ENCODE assay signal across 9 mouse cellular contexts in the genomic region with DNA sequence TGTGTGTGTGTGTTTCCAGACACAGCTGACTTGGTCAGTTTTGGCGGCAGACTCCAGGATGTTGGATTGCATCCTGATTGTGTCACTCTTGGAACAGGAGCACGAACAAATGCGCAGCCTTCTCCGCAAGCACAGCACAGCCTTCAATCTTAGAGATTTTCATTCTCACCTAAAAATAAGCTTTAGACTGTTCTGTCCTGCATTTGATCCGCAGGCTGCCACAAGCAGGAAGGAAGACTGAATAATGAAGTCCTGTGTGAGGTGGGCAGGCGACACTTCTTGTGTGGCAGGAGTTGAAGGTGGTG. TPM values are rescaled to one million over a fixed set of nuclear protein-coding genes. Genes with fewer than 3 reads are reported as not detected.
DNase-seq lines count a peak whose midpoint lies in the region; ATAC-seq and TF ChIP-seq lines count a peak whose summit lies in the region.
"Had no signal": no experiment of that assay in that cellular context is flagged by ENCODE, and none has a peak within 500 bp of the region (broad histone marks: within the 10 kb centered on the region; RNA-seq: fewer than 3 reads in every experiment).

No protein-coding gene starts in this region.

- no peaks in the 10 kb centered on the region for H3K27me3 ChIP-seq in liver, adult 2 months (ENCODE audit: control insufficient read depth, insufficient read depth, low read length)
- no peaks in the 10 kb centered on the region for H3K27me3 ChIP-seq in liver, postnatal 0 days (ENCODE audit: insufficient read depth, low read length)
- H3K27me3 ChIP-seq in heart, embryonic 12.5 days (replicated peaks), result no peaks in the 10 kb centered on the region
- no peaks in the 10 kb centered on the region for H3K27me3 ChIP-seq in neural tube, embryonic 15.5 days (replicated peaks)
- H3K27me3 ChIP-seq: neural tube, embryonic 12.5 days had no signal

- H3K4me2 ChIP-seq in liver, postnatal 0 days (ENCODE audit: low read depth, low read length), result no peak overlapping the region
- H3K4me2 ChIP-seq in heart, embryonic 12.5 days, result peak overlapping the region; percentile 26
- H3K4me2 ChIP-seq in neural tube, embryonic 15.5 days, result no peak overlapping the region
- H3K4me2 ChIP-seq: neural tube, embryonic 12.5 days had no signal

- no peak for TF ChIP-seq CTCF in liver, adult 2 months (IDR thresholded peaks at IDR 0.05; ENCODE audit: low read depth, low read length)
- no peak for TF ChIP-seq CTCF in liver, postnatal 0 days (IDR thresholded peaks at IDR 0.05; ENCODE audit: low read depth)

- peak; percentile 11 for DNase-seq in liver, adult 2 months (ENCODE audit: extremely low read depth, low read depth, low spot score)
- DNase-seq in liver, postnatal 0 days, result no peak
- DNase-seq in cerebellum, postnatal 36 days, result peak; percentile 83 to 86
- peak; percentile 79 for DNase-seq in lung, postnatal 36 days
- DNase-seq in thymus, postnatal 36 days, result no peak

- 51% methylated on average over 6 of the region's 6 CpGs for WGBS in liver, adult 2 months
- 63% methylated on average over 6 of the region's 6 CpGs for WGBS in liver, postnatal 0 days (ENCODE audit: insufficient replicate concordance)
- 41% methylated on average over 6 of the region's 6 CpGs for WGBS in heart, embryonic 12.5 days
- 62% methylated on average over 6 of the region's 6 CpGs for WGBS in neural tube, embryonic 15.5 days

- no peak for TF ChIP-seq POLR2A in liver, adult 2 months (IDR thresholded peaks at IDR 0.05; ENCODE audit: extremely low read depth, insufficient read depth, low read length)

- H3K4me3 ChIP-seq in liver, adult 2 months (ENCODE audit: insufficient read depth, low read depth, low read length), result no peak overlapping the region
- H3K4me3 ChIP-seq in liver, postnatal 0 days (ENCODE audit: low read depth, low read length), result no peak overlapping the region
- H3K4me3 ChIP-seq in heart, embryonic 12.5 days, result no peak overlapping the region
- no peak overlapping the region for H3K4me3 ChIP-seq in neural tube, embryonic 15.5 days (replicated peaks)
- H3K4me3 ChIP-seq: neural tube, embryonic 12.5 days had no signal

- no peaks in the 10 kb centered on the region for H3K9me3 ChIP-seq in liver, postnatal 0 days (ENCODE audit: low read length)
- H3K9me3 ChIP-seq in heart, embryonic 12.5 days (replicated peaks), result no peaks in the 10 kb centered on the region
- H3K9me3 ChIP-seq in neural tube, embryonic 15.5 days (replicated peaks), result no peaks in the 10 kb centered on the region
- H3K9me3 ChIP-seq: neural tube, embryonic 12.5 days had no signal

- no peak for ATAC-seq in liver, postnatal 0 days
- ATAC-seq in heart, embryonic 12.5 days (ENCODE audit: insufficient number of reproducible peaks, low FRiP score), result no peak
- ATAC-seq in neural tube, embryonic 15.5 days (ENCODE audit: low FRiP score), result no peak

- H3K9ac ChIP-seq in liver, adult 2 months (ENCODE audit: low read depth, low read length), result no peak overlapping the region
- H3K9ac ChIP-seq in liver, postnatal 0 days (replicated peaks), result no peak overlapping the region
- no peak overlapping the region for H3K9ac ChIP-seq in heart, embryonic 12.5 days
- H3K9ac ChIP-seq in neural tube, embryonic 15.5 days (replicated peaks), result no peak overlapping the region
- H3K9ac ChIP-seq: neural tube, embryonic 12.5 days had no signal

- H3K27ac ChIP-seq in liver, adult 2 months (replicated peaks; ENCODE audit: insufficient read depth, low read depth, low read length), result no peak overlapping the region
- H3K27ac ChIP-seq in liver, postnatal 0 days (ENCODE audit: low read depth), result no peak overlapping the region
- no peak overlapping the region for H3K27ac ChIP-seq in heart, embryonic 12.5 days (ENCODE audit: poor library complexity, severe bottlenecking)
- H3K27ac ChIP-seq in neural tube, embryonic 15.5 days (replicated peaks), result no peak overlapping the region
- H3K27ac ChIP-seq: neural tube, embryonic 12.5 days had no signal

- peaks cover 3% of the 10 kb centered on the region; the same call in 1 of the 2 replicates for H3K4me1 ChIP-seq in liver, adult 2 months (ENCODE audit: control insufficient read depth, insufficient read depth, low read length)
- peaks cover 3% of the 10 kb centered on the region; the same call in 1 of the 2 replicates for H3K4me1 ChIP-seq in liver, postnatal 0 days (ENCODE audit: insufficient read depth)
- H3K4me1 ChIP-seq in heart, embryonic 12.5 days (replicated peaks), result peaks cover 55% of the 10 kb centered on the region
- H3K4me1 ChIP-seq in neural tube, embryonic 15.5 days, result peaks cover 19% of the 10 kb centered on the region

- no peaks in the 10 kb centered on the region for H3K36me3 ChIP-seq in liver, adult 2 months (ENCODE audit: control insufficient read depth, insufficient read depth, low read length)
- peaks cover 8% of the 10 kb centered on the region; the same call in 1 of the 2 replicates for H3K36me3 ChIP-seq in liver, postnatal 0 days (replicated peaks; ENCODE audit: insufficient read depth, low read length)
- H3K36me3 ChIP-seq in heart, embryonic 12.5 days, result peaks cover 13% of the 10 kb centered on the region
- H3K36me3 ChIP-seq in neural tube, embryonic 15.5 days, result peaks cover 8% of the 10 kb centered on the region

- H3K79me2 ChIP-seq in liver, adult 2 months (ENCODE audit: control insufficient read depth, insufficient read depth, low read length), result no peaks in the 10 kb centered on the region

- no peak for TF ChIP-seq EP300 in liver, postnatal 0 days (IDR thresholded peaks at IDR 0.05; ENCODE audit: low read depth)

RNA-seq across cellular contexts. Expression of a gene that starts 10.1 kb away (rescaled TPM):
- total RNA-seq in liver, adult 2 months (2014; rRNA removed), result 1.7 and 2.6 TPM in 2 replicates
- polyA plus RNA-seq in liver, adult 2 months (2012; rRNA removed), result 2.0 and 2.1 TPM in 2 replicates
- polyA plus RNA-seq in liver, postnatal 0 days (2015; fragmentation: Nextera tagmentation; extraction: Ambion mirVana), result 6.2 and 7.2 TPM in 2 replicates
- polyA plus RNA-seq in heart, embryonic 12.5 days (2016; fragmentation: Nextera tagmentation; extraction: Ambion mirVana), result 25.1 and 28.4 TPM in 2 replicates
- polyA plus RNA-seq in neural tube, embryonic 15.5 days (2015; fragmentation: Nextera tagmentation; extraction: Ambion mirVana), result 23.3 and 26.2 TPM in 2 replicates

RNA-seq across cellular contexts. Expression of a gene that starts 38.0 kb away (rescaled TPM):
- 2.2 and 2.7 TPM in 2 replicates for total RNA-seq in liver, adult 2 months (2014; rRNA removed)
- polyA plus RNA-seq in liver, adult 2 months (2012; rRNA removed), result 0.98 and 1.2 TPM in 2 replicates
- 5.3 and 7.1 TPM in 2 replicates for polyA plus RNA-seq in liver, postnatal 0 days (2015; fragmentation: Nextera tagmentation; extraction: Ambion mirVana)
- polyA plus RNA-seq in heart, embryonic 12.5 days (2016; fragmentation: Nextera tagmentation; extraction: Ambion mirVana), result 36.1 and 37.2 TPM in 2 replicates
- 275 and 338 TPM in 2 replicates for polyA plus RNA-seq in neural tube, embryonic 15.5 days (2015; fragmentation: Nextera tagmentation; extraction: Ambion mirVana)

RNA-seq across cellular contexts. Expression of a gene that starts 49.1 kb away (rescaled TPM):
- not detected in 2 replicates for total RNA-seq in liver, adult 2 months (2014; rRNA removed)
- not detected in 2 replicates for polyA plus RNA-seq in liver, adult 2 months (2012; rRNA removed)
- 7.4 and 7.9 TPM in 2 replicates for polyA plus RNA-seq in liver, postnatal 0 days (2015; fragmentation: Nextera tagmentation; extraction: Ambion mirVana)
- polyA plus RNA-seq in heart, embryonic 12.5 days (2016; fragmentation: Nextera tagmentation; extraction: Ambion mirVana), result 0.54 and 0.58 TPM in 2 replicates
- polyA plus RNA-seq in neural tube, embryonic 15.5 days (2015; fragmentation: Nextera tagmentation; extraction: Ambion mirVana), result 1.4 and 1.6 TPM in 2 replicates

RNA-seq across cellular contexts. Expression of a gene that starts 49.2 kb away (rescaled TPM):
- total RNA-seq in liver, adult 2 months (2014; rRNA removed), result not detected in 2 replicates
- not detected in 2 replicates for polyA plus RNA-seq in liver, adult 2 months (2012; rRNA removed)
- polyA plus RNA-seq in liver, postnatal 0 days (2015; fragmentation: Nextera tagmentation; extraction: Ambion mirVana), result 0.15 and 0.31 TPM in 2 replicates
- not detected in 2 replicates for polyA plus RNA-seq in heart, embryonic 12.5 days (2016; fragmentation: Nextera tagmentation; extraction: Ambion mirVana)
- 0.27 TPM in 1 of 2 replicates, not detected in the other for polyA plus RNA-seq in neural tube, embryonic 15.5 days (2015; fragmentation: Nextera tagmentation; extraction: Ambion mirVana)
- polyA plus RNA-seq: intestine, embryonic 14.5 days; neural tube, embryonic 12.5 days had no signal

RNA-seq across cellular contexts. Expression of a gene that starts 58.9 kb away (rescaled TPM):
- total RNA-seq in liver, adult 2 months (2014; rRNA removed), result not detected in 2 replicates
- polyA plus RNA-seq in liver, adult 2 months (2012; rRNA removed), result not detected in 2 replicates
- not detected in 2 replicates for polyA plus RNA-seq in liver, postnatal 0 days (2015; fragmentation: Nextera tagmentation; extraction: Ambion mirVana)
- polyA plus RNA-seq in heart, embryonic 12.5 days (2016; fragmentation: Nextera tagmentation; extraction: Ambion mirVana), result not detected in 2 replicates
- not detected in 2 replicates for polyA plus RNA-seq in neural tube, embryonic 15.5 days (2015; fragmentation: Nextera tagmentation; extraction: Ambion mirVana)
- polyA plus RNA-seq: intestine, embryonic 14.5 days; neural tube, embryonic 12.5 days had no signal

Comparison
In these comparisons a context has a peak if more than half of its experiments do, and no peak if none do; other contexts are left out.
1. DNase-seq: peak in liver, adult 2 months (single experiment), cerebellum, postnatal 36 days (2 of 2) and lung, postnatal 36 days (single experiment); none in liver, postnatal 0 days (single experiment) and thymus, postnatal 36 days (0 of 2).